Mouse (Mus musculus) lung, adult 2 months (tissue): ENCODE measurements around the gene Dnajb5.

ENCODE experiments used
- CTCF ChIP-seq: fragments of 200-500 bp; IDR thresholded peaks from 2 replicates; pipeline ENCODE4 v1.5.1; 2011; ENCODE audit warnings: mild to moderate bottlenecking, low read length, control low read depth; ENCODE audit not compliant: insufficient read depth
- POLR2A ChIP-seq: fragments of 200-500 bp; IDR thresholded peaks from 2 replicates; pipeline ENCODE4 v1.6.1; 2011; ENCODE audit warnings: low read depth, mild to moderate bottlenecking, control low read depth, low read length, borderline replicate concordance; ENCODE audit errors: extremely low read depth

DNA sequence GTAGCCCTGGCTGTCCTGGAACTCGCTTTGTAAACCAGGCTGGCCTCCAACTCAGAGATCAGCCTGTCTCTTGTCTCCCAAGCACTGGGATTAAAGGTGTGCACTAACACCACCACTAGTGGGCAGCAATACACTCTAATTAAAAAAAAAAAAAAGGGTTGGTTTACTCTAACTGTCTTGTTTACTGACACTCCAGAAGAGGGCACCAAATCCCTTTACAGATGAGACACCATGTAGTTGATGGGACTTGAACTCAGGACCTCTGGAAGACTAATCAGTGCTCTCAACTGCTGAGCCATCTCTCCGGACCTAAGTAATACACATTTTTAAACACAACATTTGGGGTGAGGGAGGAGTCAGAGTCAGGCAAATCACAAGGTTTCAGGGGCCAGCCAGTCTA, 56.2 kb downstream of the Dnajb5 start:
- TF ChIP-seq CTCF (no peak), POLR2A (no peak)
